Mouse (Mus musculus) forebrain, embryonic 11.5 days (tissue): ENCODE data around the gene Hsf4. TPM values are rescaled to one million over a fixed set of nuclear protein-coding genes. Genes with fewer than 3 reads are reported as not detected.
A peak's percentile ranks its signal among the peaks of the same experiment; 100 is the strongest.

ENCODE experiments used
- ATAC-seq: fragments of 200-750 bp; cut with Nextera tagmentation; replicated peaks from 2 replicates; pipeline ENCODE4 v1.8.0; 2017; ENCODE audit warnings: moderate TSS enrichment; ENCODE audit not compliant: low FRiP score
- DNase-seq: peaks from one replicate; pipeline ENCODE4 v3.0.0-alpha.2; 2017; ENCODE audit warnings: low spot score
- H3K27ac ChIP-seq: fragments of 300-500 bp; sonication (generic); 2 replicates; pipeline ENCODE4 v1.5.1; 2014; ENCODE audit warnings: low read depth, low read length
- H3K27me3 ChIP-seq: fragments of 300-500 bp; sonication (generic); 2 replicates; pipeline ENCODE4 v1.6.1; 2014; ENCODE audit warnings: mild to moderate bottlenecking, low read length, mixed read lengths; ENCODE audit not compliant: control insufficient read depth, insufficient read depth
- H3K36me3 ChIP-seq: fragments of 300-500 bp; sonication (generic); 2 replicates; pipeline ENCODE4 v1.6.1; 2014; ENCODE audit warnings: mild to moderate bottlenecking, low read length, moderate library complexity, mixed read lengths; ENCODE audit not compliant: control insufficient read depth, insufficient read depth
- H3K4me1 ChIP-seq: fragments of 300-500 bp; sonication (generic); replicated peaks from 2 replicates; pipeline ENCODE4 v1.6.1; 2014; ENCODE audit warnings: low read length, mixed read lengths; ENCODE audit not compliant: control insufficient read depth, insufficient read depth
- H3K4me2 ChIP-seq: fragments of 300-500 bp; sonication (generic); 2 replicates; pipeline ENCODE4 v1.6.1; 2014; ENCODE audit warnings: low read depth, mild to moderate bottlenecking, low read length, moderate library complexity, mixed read lengths; ENCODE audit not compliant: severe bottlenecking
- H3K4me3 ChIP-seq: fragments of 300-500 bp; sonication (generic); 2 replicates; pipeline ENCODE4 v1.5.1; 2014; ENCODE audit warnings: low read depth, low read length
- H3K9ac ChIP-seq: fragments of 300-500 bp; sonication (generic); 2 replicates; pipeline ENCODE4 v1.6.1; 2014; ENCODE audit warnings: low read length
- H3K9me3 ChIP-seq: fragments of 300-500 bp; sonication (generic); 2 replicates; pipeline ENCODE4 v1.6.1; 2016; ENCODE audit warnings: low read length, mixed read lengths; ENCODE audit not compliant: control insufficient read depth
- WGBS: fragments of 180-500 bp; shearing (Covaris S2); extraction: QIAGEN DNeasy Blood & Tissue Kit; methylation state at CpG from one replicate; pipeline ENCODE4 v1.1.7; 2014; 5-methylcytosine and 5-hydroxymethylcytosine counted together
- polyA plus RNA-seq: library from polyadenylated mRNA; unstranded; fragments of >200 nt; fragmentation: Nextera tagmentation; extraction: Ambion mirVana; gene quantifications from 2 replicates; pipeline ENCODE4 v1.2.1, GENCODE M21; 2014

Hsf4 gene
- polyA plus RNA-seq, 1 experiment from 2014 or later = not detected

GRCm38 (mm10) chr8:105276292-105277120, 6.9 kb downstream of the Hsf4 start:
- H3K9me3 ChIP-seq = no peaks in the 10 kb centered on the region
- DNase-seq (peak; percentile 82), ATAC-seq (peak; percentile 70)
- H3K36me3 ChIP-seq = no peaks in the 10 kb centered on the region
- H3K9ac ChIP-seq = peak overlapping the region; percentile 25; the same call in 1 of the 2 replicates
- WGBS = 2% methylated on average over 30 of the region's 30 CpGs
- no peak overlapping the region for H3K27ac ChIP-seq
- peak overlapping the region; percentile 62 for H3K4me2 ChIP-seq
- peaks cover 80% of the 10 kb centered on the region for H3K27me3 ChIP-seq
- peak overlapping the region; percentile 33 for H3K4me3 ChIP-seq
- peaks cover 7% of the 10 kb centered on the region; the same call in 1 of the 2 replicates for H3K4me1 ChIP-seq

GRCm38 (mm10) chr8:105278911-105279334, 9.3 kb downstream of the Hsf4 start:
- peak; percentile 23; the same call in 1 of the 2 replicates for ATAC-seq
- H3K4me2 ChIP-seq = 0 out of 2 replicates have a peak overlapping the region, but pooled peaks have one; percentile 16
- peaks cover 7% of the 10 kb centered on the region; the same call in 1 of the 2 replicates for H3K4me1 ChIP-seq
- no peak overlapping the region for H3K4me3 ChIP-seq
- peak; percentile 66 for DNase-seq
- no peak overlapping the region for H3K27ac ChIP-seq
- H3K9ac ChIP-seq = no peak overlapping the region
- WGBS = 2% methylated on average over 28 of the region's 28 CpGs
- H3K36me3 ChIP-seq = no peaks in the 10 kb centered on the region
- H3K27me3 ChIP-seq = peaks cover 63% of the 10 kb centered on the region
- no peaks in the 10 kb centered on the region for H3K9me3 ChIP-seq

DNA sequence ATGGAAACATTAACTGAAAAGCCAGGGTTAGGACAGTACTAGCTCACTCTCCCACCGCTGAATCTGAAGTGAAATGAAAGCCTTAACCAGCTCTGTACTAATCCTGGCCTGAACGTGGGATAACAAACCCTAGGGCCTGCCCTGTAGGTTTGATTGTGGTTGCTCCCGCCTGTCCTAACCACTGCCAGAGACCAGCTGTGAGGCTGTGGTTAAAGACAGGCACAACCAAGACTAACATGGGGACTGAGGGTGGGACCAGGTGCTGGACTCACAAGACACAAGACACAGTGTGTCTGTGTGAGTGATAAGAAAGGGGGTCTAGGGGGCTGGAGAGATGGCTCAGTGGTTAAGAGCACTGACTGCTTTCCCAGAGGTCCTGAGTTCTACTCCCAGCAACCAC, 11.0 kb downstream of the Hsf4 start:
- DNase-seq = peak; percentile 49
- H3K9ac ChIP-seq = no peak overlapping the region
- peaks cover 48% of the 10 kb centered on the region for H3K27me3 ChIP-seq
- H3K4me1 ChIP-seq = peaks cover 4% of the 10 kb centered on the region; the same call in 1 of the 2 replicates
- no peak for ATAC-seq
- 71% methylated on average over 3 of the region's 3 CpGs for WGBS
- H3K4me3 ChIP-seq = no peak overlapping the region
- no peaks in the 10 kb centered on the region for H3K9me3 ChIP-seq
- H3K27ac ChIP-seq = no peak overlapping the region
- H3K4me2 ChIP-seq = no peak overlapping the region
- H3K36me3 ChIP-seq = no peaks in the 10 kb centered on the region; the same call in 1 of the 2 replicates

- DNase-seq (peak; percentile 47), ATAC-seq (no peak)
- 90% methylated on average over 12 of the region's 12 CpGs for WGBS
- Histone ChIP-seq H3K4me3 (no peak overlapping the region), H3K27ac (no peak overlapping the region), H3K36me3 (no peaks in the 10 kb centered on the region; the same call in 1 of the 2 replicates), H3K27me3 (peaks cover 36% of the 10 kb centered on the region), H3K4me1 (0 out of 2 replicates have a peak, but pooled peaks cover 2% of the 10 kb centered on the region), H3K9ac (no peak overlapping the region), H3K4me2 (no peak overlapping the region), H3K9me3 (no peaks in the 10 kb centered on the region)
Observed at GRCm38 (mm10) chr8:105281821-105282220, 12.2 kb downstream of the Hsf4 start.

DNA sequence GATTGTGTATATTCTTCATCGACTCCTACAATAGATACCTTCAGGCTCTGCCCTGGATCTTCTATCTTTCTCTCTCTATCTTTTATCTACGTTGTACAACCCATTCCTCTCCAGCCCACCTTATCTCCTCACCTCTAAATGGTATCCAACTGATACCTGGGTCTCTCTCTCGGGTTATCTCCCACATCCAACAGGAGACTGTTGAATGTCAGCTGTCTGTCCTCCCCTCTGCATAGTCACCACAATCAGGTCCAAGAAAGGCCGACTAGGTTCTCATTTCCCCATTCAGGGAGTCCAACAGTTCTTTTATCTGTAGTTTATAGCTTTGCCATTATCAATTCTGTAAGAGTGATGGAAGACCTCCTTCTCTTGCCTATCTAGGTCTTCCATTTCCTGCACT, 12.6 kb downstream of the Hsf4 start:
- Histone ChIP-seq H3K27me3 (peaks cover 32% of the 10 kb centered on the region), H3K36me3 (no peaks in the 10 kb centered on the region; the same call in 1 of the 2 replicates), H3K27ac (no peak overlapping the region), H3K4me2 (no peak overlapping the region), H3K9me3 (no peaks in the 10 kb centered on the region), H3K9ac (no peak overlapping the region), H3K4me1 (0 out of 2 replicates have a peak, but pooled peaks cover 2% of the 10 kb centered on the region), H3K4me3 (no peak overlapping the region)
- WGBS = 93% methylated on average over 4 of the region's 4 CpGs
- DNase-seq (no peak), ATAC-seq (no peak)

GRCm38 (mm10) chr8:105283074-105283473, 13.5 kb downstream of the Hsf4 start:
- WGBS = 19% methylated on average over 23 of the region's 23 CpGs
- H3K27ac ChIP-seq = no peak overlapping the region
- ATAC-seq (peak; percentile 47), DNase-seq (peak; percentile 77)
- no peaks in the 10 kb centered on the region; the same call in 1 of the 2 replicates for H3K36me3 ChIP-seq
- no peak overlapping the region for H3K9ac ChIP-seq
- H3K4me2 ChIP-seq = no peak overlapping the region
- H3K27me3 ChIP-seq = peaks cover 23% of the 10 kb centered on the region
- no peaks in the 10 kb centered on the region for H3K9me3 ChIP-seq
- H3K4me1 ChIP-seq = peaks cover 2% of the 10 kb centered on the region; the same call in 1 of the 2 replicates
- H3K4me3 ChIP-seq = no peak overlapping the region

GRCm38 (mm10) chr8:105285514-105285913, 15.9 kb downstream of the Hsf4 start:
- Histone ChIP-seq H3K9ac (no peak overlapping the region), H3K27ac (no peak overlapping the region), H3K36me3 (no peaks in the 10 kb centered on the region; the same call in 1 of the 2 replicates), H3K4me3 (no peak overlapping the region), H3K27me3 (peaks cover 6% of the 10 kb centered on the region), H3K4me2 (no peak overlapping the region), H3K4me1 (peaks cover 12% of the 10 kb centered on the region), H3K9me3 (no peaks in the 10 kb centered on the region)
- WGBS = 44% methylated on average over 12 of the region's 12 CpGs
- no peak for ATAC-seq
- peak; percentile 47 for DNase-seq

GRCm38 (mm10) chr8:105286907-105287306, 17.3 kb downstream of the Hsf4 start:
- H3K27ac ChIP-seq = no peak overlapping the region
- H3K27me3 ChIP-seq = peaks cover 9% of the 10 kb centered on the region
- no peaks in the 10 kb centered on the region; the same call in 1 of the 2 replicates for H3K36me3 ChIP-seq
- no peak for DNase-seq
- H3K4me3 ChIP-seq = no peak overlapping the region
- H3K9me3 ChIP-seq = no peaks in the 10 kb centered on the region
- no peak overlapping the region for H3K4me2 ChIP-seq
- WGBS = 86% methylated on average over 4 of the region's 4 CpGs
- peaks cover 13% of the 10 kb centered on the region for H3K4me1 ChIP-seq
- no peak for ATAC-seq
- no peak overlapping the region for H3K9ac ChIP-seq
